Mouse (Mus musculus) WW6 (cell line): ENCODE measurements around the gene Myh10.

Experiments
- DNase-seq: peaks from one replicate; pipeline ENCODE4 v3.0.0-alpha.2; 2013; ENCODE audit warnings: low read depth, low spot score

The Myh10 gene

DNA sequence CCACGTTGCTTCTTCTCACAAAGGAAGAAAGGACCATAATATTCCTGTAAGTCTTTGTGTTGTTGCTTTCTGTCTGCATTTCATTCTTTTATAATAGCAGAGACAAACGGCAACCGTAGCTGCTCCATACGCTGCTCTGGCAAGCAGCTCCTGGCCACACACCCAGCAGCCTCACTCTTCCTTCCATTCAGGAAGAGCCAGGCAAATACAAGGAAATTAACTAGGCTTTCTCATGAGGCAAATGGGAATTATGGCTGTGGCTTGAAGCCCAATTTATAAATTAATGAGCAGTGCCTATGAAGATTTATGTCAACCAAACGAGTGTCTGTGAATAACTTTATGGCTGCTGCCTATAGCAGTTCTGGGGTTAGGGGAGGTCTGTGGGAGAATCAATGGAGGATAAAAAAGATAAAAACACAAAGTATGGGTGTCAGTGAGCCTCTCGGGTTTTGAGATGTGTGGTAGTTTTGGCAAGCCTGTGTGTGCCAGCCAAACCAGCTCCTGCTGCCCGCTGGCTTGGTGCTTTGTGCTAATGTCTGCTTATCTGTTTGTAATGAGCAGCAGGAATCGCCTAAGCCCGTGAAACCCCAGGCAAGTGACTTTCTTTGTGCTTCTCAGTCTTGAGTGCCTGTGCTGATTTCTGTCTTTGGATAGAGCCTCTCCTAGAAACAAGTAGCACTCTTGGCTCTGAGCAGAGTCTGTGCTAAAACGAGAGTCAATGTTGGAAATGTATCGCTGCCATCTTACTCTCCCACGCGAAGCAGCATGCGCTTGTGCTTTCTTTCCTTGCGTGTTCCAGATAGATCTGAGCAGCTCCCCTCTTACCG, 54.2 kb downstream of the Myh10 start:
- no peak for DNase-seq

DNA sequence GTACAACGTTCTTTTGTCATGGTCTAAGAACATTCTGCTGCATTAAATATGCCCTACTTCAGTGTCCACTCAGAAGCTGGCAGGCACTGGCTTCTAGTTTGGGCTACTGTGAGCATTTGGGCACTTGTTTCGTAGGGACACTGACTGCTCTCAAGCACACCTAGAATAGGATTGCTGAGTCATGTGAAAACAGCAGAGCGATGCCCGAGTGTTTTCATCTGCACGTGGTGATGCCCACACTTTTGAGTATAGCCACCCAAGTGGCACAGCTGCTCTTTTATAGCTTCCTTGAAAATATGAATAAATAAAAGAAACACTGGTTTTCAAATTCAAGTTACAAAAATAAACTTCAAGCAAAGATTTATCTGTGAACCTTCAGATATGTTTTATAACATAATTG, 56.8 kb downstream of the Myh10 start:
- no peak for DNase-seq

DNA sequence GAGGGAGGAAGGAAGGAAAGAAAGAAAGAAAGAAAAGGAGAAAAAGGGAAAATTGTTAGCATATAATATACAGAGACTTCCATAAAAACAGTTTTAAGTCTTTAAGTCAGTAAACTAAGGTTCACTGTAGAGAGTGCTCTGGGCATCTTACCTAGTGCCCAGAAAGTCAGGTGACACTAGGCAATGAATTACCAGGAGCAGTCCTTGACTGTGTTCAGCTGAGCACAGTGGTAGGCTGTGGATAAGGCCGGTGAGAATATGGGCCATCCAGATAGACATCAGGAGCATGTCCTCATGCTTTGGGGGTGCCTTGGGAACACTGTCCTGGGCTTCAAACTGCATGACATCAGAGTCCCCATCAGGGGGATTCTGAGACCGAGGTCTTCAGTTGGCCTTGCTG, 58.8 kb downstream of the Myh10 start:
- DNase-seq: no peak

DNA sequence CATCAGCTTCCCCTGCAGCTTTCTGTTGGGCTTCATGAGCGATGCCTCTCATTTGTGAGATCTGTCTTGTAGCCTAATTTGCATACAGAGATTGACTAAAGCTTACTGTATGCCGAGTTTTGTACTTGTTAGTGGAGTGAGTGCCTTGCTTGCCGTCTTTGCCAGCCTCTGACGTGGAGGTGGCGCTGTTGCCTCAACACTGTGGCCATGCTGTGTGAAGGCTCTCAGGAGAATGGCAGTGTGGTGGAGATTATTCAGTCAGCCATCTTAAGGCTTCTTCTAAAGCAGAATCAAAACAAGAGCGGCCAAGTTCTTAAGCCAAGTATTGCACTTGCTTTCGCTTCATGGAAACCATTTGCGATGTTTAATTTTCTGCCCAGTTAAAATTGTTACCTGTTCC, 59.6 kb downstream of the Myh10 start:
- peak; percentile 26 for DNase-seq

DNA sequence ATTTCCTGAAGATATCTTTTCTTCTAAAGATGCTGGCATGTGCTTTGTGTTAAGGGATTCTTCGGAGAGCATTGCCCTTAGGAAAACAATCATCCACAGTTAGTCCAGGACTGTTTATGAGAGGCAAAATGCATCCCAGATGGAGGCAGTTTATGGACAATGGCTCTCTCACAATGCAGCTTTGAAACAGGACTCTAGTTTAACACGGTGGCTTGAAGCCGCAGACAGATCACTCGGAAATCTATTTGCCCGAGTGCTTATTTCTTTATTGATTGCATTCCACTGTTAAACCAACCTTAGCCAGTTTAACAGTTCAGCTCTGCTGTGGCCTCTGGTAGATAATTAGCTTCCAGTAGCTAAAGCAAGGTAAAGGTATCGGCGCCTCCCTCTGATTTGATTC, 62.9 kb downstream of the Myh10 start:
- DNase-seq: no peak

DNA sequence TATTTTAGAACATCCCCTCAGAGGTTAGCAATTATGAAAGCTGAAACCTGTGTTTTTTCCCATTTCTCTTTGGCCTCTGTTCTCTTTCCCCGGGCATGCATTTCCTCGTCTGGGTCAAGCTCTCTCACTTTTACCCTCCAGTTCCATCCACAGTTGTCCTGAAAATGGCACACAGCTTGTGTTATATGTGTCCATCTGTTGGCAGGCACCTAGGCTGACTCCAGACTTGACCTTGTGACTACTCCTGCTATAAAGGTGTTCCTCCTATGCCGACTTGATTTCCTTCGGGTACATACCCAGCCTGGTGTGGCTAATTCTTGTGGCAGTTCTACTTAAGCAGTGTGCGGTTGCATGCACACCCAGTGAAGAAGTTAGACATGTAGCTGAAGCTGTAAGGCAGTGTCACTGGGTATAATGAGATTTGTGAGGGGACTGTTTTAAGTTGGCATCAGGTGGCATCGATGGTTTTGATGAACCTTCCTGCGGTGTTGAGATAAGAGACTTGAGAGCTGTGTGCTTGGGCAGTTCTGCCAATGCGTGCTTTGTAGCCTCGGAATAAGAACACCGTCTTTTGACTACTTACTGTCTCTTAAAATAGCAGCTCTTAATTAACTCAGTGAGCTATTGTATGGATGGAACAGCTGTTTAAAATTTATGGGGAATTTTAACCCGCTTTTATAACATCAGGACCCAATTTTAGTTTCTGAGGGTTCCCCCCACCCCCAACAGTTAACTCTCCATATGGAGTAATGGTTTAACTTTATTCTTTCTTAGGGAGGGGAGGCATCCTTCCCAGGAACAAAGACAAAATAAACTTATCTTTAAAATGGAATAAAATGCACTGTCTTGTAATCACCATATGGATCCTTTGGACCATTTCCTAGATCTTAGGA, 65.3 kb downstream of the Myh10 start:
- no peak for DNase-seq

DNA sequence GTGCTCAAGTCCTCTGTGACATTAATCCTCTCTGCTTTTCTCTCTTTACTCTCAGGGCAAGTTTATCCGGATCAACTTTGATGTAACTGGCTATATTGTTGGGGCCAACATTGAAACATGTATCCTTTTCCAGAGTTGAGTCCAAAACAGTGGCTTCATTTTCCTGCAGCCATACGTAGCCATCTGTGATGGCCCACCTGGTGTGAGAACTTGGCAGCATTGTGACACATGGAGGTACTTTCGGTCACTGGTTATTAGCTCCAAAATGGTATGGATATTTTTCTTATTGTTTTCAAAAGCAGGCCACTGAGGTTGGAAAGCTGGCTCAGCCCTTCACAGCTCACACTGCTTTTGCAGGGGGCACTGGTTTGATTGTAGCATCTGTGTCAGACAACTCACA, 68.3 kb downstream of the Myh10 start:
- DNase-seq: no peak

DNA sequence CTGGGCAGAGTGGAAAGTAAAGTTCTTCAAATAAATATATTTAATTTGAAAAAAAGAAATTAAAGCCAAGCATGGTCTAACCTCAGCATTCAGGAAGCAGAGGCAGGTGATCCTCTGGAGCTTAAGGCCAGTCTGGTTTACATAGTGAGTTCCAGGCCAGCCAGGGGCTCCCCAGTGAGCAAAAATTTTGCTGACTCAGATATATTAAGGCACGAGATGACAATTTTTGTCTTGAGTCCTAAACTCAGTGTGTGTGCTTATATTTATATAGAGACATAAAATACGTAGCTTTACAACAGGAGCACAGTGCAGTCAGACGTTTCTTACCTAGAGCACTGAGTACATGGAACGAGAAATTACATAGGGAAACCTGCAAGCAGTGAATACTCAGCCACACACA, 69.8 kb downstream of the Myh10 start:
- DNase-seq: no peak

DNA sequence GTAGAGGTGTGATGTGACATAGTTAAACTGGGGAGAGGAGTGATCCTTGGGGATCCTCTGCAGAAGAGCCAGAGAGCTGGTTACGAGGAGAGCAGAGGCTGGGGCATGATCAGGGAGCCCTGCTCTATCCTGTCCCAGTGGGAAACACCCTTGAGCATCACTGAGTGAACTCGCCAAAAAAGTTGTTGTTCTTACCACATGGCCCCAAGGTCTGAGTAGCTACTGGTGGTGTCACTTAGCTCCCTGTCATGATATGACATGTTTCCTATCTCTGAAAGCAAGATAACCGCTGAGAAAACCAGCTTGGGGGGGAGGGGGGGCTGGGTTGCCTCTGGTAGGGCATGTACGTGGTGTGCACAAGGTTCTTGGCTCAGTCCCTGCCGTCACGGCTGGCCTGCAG, 70.3 kb downstream of the Myh10 start:
- no peak for DNase-seq

DNA sequence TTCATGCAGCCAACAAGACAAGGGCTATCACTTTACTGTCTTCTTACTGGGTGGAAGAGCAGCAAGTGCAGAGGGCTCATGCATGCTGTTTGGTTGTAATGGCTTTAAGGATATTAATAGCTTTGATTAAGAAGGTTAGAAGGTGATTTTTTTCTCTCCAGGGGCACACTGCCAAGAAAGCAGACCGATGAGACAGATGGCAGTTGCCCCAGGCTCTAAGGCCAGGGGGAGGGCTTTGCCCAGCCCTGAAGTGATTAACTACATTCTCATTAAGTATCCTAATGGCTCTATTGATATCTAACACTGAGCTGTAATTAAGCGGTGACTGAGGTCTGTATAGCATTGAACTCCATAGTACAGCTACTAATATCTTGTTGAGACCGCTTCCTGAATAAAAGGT, 73.3 kb downstream of the Myh10 start:
- DNase-seq: no peak

DNA sequence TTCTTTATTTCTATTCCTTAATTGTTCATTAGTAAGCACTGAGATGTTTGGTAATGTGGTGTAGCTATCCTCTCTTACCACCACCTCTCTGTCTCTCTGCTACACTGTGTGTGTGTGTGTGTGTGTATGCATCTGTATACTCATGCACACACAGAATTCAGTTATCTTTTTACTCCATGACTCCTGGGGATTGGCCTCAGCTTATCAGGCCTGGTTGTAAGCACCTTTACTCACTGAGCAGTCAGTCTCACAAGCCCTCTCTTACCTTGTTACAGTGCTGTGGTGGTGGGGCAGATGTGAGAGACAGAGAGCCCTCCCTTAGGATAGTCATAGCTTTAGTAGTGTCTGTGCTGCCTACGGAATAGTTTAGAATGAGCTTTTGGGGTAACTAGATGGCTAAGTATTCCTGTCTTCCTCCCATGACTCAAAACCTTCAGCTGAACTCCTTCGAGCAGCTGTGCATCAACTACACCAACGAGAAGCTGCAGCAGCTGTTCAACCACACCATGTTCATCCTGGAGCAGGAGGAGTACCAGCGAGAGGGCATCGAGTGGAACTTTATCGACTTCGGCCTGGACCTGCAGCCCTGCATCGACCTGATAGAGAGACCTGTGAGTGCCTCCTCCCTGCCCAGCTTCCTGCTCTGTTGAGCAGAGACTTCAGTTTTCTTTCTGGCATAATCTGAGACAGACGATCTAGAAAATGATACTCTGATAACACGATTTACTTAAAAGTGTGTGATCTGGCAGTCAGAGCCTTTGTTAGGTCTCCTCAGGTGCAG, 76.6 kb downstream of the Myh10 start:
- DNase-seq: no peak

DNA sequence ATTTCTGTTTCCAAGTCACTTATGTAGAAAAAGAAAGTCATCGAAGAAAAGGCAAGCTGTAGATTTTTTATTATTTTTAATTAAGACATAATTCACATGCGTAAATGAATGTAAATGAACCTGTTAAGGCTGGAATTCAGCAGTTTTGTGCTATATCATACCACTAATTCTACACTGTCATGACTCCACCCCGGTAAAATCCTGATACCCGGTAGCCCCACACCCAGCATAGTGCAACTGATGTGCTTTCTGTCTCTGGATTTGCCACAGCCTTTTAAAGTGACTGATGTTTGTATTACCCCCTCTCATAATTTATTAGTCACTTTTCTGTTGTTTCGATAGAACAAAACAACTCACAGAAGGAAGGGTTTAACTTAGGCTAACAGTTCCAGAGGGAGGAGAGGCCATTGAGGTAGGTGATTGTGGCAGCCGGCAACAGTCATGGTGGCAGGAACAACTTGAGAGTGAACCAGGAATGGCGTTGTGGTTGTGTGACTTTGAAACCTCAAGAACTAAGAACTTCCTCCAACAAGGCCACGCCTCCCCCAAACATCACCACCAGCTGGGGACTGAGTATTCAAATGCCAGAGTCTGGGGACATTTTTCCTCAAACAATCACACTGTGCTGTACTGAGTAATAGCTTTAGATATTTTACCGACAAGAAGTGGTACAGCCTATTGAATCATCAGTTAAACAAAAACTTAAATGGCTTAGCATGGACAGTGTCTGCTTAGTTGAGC, 78.6 kb downstream of the Myh10 start:
- DNase-seq: no peak

DNA sequence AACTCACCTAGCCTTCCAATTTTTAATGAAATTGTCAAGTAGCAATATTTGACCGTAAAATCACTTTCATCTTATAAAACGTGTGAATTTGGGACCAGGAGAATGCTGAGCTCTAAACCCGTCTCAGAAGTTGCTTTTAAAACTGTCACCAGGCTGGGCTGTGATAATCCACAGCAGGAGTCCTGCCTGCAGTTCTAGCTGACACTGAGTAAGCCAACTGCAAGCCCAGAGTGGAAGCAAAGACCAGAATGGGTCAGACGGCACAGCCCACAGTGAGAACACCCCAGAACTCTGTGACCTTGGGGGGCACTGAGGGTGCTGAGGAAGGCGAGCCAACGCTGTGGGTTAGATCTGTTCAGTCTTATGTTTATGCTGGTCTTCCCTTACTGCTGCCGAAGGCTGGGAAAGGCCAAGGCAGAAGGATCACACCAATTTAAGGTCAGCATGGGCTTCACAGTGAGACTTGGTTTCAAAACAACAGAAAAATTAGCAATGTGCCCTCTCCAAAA, 84.8 kb downstream of the Myh10 start:
- DNase-seq: no peak

DNA sequence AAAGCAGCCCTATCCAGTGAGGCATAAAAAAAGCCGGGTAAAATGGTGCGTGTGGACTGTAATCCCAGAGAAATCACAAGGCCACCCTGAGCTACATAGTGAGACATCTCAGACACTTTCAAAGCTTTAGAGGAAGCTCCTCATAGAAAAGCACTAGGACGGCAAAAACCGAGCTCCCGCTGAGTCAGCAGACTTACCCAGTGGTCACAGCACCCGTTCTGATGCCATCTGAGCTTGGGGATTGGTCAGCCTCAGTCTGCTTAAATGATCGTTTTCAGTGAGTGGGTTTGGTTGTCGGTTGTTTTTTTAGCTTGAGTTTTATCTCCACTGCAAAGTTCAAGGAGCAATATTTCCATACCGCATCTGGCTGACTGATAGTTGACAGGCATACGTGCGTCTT, 86.6 kb downstream of the Myh10 start:
- no peak for DNase-seq

DNA sequence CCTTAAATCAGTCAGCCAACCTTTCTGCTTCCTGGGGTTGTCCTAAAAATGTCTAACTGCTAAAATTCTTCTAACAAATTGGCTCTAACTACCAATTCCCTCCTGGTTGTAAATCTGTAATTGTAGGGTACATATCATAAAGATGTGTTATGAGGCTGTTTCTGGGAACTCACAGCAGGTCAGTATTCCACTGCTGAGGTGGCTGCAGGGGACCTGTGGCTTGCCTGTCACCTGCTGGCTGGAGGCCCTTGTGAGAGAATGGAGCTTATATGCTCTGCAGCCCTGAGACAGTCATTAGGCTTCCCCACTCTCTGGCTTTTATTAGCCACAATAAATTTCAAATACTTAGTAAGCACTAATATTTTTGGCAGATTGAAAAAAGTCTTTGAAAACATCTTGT, 87.5 kb downstream of the Myh10 start:
- no peak for DNase-seq

DNA sequence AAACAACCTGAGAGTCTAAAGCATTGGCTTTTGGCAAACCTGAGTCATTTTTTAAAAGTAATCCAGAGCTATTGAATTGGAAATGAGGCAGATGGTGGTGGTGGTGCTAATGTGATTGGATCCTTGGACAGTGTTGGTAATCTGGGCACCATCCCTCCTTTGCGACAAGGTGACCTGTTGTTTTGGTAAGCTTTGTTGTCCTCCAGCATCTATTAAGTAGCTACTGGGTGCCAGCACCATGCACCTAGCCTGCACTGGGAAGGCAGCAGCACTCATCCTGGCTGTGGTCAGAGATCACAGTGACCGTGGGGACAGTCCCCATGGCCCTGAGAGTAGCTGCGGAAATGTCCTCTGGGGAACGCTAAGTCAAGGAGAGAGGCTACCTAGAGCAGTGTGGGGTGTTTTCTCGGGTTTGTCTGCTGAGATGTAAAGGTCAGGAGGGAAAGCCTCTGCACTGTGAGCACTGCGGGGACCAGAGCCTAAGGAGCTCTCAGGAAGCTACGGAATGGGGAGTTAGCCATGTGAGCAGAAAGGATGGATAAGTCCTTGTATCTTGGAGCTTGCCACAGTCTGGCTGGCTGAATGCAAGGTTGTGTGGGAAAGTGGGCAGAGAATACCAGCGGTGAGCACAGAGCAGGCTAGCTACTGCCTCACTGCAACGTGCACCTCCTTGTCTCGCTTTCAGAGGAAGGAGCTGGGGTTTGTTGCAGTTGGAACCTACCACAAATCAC, 88.5 kb downstream of the Myh10 start:
- no peak for DNase-seq

DNA sequence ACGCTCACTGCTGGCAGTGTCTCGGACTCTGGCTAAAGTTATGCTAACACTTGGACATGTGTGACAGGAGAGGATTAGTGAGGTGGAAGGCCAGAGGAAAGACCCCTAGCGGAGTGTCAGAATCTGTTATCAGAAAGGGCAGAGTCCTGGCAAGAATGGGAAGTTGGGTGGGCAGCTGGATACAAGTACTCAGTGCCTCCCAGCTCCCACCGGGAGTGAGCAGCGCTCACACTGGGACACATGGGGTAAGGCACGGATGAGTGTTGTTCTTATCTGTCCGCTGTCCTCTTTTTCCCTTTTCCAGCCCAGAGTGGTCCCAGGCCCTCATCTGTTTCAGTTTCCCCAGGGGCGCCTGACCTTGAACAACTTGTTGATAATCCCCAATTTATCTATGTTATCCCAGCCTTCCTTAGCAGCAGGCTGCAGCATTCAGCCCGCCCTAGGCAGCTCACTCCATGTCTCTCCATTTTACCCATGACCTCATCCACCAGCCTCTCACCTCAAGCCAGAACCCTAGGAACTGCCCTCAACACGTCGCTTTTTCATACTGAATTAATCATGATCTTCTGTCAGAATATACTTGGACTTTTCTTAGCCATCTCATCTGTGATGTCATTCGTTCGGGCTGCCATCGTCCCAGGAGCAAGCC, 89.2 kb downstream of the Myh10 start:
- no peak for DNase-seq

DNA sequence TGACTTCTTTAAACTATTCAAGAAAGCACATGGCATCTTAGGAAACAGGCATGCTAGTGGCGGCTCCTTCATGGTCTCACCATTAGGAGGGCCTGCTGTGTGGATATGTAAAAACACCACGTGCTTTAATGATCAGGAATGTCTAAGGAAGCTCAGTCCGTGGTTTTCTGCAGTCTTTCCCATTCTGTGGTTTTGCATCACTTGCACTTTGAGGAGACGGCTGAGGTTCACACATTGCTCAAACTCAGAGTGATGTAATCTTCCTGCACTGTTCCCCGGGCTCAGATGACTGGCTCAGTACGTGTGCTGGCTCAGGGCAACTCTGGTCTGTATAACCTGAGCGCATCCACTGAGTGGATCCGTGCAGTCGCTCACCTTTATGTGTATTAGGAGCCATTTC, 91.0 kb downstream of the Myh10 start:
- no peak for DNase-seq

DNA sequence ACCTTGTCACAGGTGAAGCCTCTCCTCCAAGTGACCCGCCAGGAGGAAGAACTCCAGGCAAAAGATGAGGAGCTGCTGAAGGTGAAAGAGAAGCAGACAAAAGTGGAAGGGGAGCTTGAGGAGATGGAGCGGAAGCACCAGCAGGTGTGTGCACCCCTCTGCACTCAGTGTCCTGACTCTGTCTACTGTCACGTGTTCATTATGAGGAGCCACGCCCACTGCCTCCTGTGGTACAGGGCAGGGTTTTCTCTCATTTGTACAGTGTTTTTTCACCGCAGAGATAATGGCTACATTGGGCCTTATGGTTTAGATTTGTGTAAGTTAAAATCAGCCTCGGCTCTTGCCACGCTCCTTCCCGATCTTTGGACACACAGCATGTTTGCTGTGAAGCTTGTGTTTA, 94.5 kb downstream of the Myh10 start:
- DNase-seq: no peak

DNA sequence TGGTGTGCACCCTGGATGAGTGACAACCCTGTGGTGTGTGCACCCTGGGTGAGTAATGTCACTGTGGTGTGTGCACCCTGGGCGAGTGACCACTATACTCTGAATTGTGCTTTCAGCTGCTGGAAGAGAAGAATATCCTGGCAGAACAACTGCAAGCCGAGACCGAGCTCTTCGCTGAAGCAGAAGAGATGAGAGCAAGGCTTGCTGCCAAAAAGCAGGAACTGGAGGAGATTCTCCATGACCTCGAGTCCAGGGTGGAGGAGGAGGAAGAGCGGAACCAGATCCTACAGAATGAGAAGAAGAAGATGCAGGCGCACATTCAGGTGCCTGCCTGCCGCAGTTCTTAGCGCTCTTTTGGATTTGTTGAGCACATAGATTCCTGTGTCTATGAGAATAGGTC, 95.9 kb downstream of the Myh10 start:
- DNase-seq: no peak
